Mouse (Mus musculus) neutrophil, adult 5-6 weeks (primary cell): ENCODE results near the gene Sec24a. TPM values are rescaled to one million over a fixed set of nuclear protein-coding genes. Genes with fewer than 3 reads are reported as not detected.

Source experiments
- ATAC-seq: fragments of 151-379, 151-347 bp; 2 replicates; pipeline ENCODE4 v1.8.0; 2017; ENCODE audit warnings: mild to moderate bottlenecking, moderate TSS enrichment; ENCODE audit not compliant: insufficient number of reproducible peaks, poor library complexity, low FRiP score, severe bottlenecking; ENCODE audit errors: extremely low read depth
- total RNA-seq: library from RNA; stranded (forward); fragments of 200-1000 nt; gene quantifications from 2 replicates; pipeline ENCODE4 v1.2.3, GENCODE M21; 2017

Sec24a gene
- total RNA-seq, 1 experiment from 2014 or later, result 9.9 TPM

DNA sequence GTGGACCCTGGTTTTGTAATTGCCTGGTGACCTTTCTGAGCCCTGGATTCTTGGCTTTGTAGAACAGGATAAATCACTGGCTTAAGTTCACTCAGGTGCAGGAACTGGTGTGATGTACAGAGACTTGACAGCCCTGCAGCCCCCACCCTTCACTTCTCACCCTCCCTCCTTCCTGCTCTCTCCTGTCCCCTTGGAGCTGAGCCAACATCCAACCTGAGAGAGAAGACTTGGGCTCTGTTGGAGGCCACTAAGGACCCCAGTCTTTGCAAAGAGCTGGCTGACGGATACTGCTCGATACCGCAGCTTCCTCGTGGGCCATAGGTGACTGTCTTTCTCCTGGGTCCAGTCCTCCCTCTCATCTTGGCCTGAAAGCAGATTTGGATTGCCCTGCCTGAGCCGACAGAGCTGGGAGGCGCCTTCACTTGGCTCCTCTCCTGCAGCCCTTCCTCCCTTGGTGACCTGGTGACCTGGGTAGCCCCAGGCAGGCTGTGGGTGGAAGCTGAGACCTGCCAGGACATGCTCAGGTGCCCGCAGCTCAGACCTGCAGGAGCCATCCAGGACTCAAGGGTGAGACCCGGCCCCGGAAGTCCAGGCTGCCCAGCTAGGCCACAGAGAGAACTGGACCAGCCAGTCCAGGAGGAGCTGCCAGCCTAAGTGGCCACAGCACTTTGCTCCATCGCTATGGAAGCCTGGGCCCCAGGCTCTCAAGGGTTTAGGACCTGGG is 106.5 kb downstream of the Sec24a start:
- ATAC-seq, result no peak

DNA sequence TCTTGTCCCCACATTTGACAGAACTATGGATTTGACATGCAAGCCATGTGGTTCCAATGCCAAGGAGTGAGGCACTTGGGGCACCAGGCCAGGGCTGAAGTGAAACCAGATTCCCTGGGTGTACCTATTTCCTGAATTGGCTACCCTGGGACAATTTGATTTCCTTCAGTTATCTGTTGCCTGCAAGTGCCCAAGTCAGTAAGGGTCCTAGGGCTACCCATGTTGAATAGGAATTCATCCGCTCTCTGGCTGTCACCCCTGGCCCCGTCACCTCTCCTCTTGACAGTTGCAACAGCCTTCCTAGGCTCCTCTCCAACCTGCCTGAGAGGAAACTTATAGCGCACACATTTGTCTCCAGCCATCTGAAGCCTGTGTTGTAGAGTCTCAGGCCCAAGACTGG is 108.5 kb downstream of the Sec24a start:
- no peak for ATAC-seq

DNA sequence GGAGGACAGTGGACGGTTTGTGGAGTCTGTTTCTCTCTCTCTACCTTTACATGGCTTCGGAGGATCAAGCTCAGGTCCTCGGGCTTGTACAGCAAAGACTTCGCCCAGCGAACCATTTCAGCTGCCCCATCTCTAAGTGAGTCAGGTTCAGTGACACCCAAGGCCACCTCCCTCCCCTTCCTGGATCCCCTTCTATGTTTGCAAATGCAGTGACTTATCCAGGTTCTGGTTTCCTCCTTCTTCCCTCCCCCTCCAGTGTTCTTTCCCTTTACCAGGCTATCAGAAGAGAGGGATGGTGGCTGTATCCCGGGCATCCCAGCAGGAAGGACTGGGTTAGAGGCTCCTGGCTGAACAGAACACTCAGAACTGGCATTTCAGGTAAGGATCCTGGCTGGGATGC is 109.7 kb downstream of the Sec24a start:
- no peak for ATAC-seq

DNA sequence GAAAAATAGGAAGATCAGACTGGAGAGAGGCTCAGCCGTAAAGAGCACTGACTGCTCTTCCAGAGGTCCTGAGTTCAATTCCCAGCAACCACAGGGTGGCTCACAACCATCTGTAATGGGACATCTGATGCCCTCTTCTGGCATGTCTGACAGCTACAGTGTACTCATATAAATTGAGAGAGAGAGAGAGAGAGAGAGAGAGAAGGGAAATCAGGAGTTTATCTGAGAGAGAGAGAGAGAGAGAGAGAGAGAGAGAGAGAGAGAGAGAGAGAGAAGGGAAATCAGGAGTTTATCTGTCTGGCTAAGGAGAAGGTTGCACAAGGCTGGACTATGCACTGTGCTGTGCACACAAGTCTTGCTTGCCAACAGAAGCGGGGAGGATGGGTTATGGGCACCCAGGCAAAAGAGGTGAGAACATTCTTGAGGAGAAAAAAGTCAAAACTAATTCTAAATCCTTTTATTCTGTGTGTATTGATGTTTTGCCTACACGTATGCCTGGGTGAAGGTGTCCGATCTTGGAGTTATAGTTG is 110.5 kb downstream of the Sec24a start:
- no peak for ATAC-seq

DNA sequence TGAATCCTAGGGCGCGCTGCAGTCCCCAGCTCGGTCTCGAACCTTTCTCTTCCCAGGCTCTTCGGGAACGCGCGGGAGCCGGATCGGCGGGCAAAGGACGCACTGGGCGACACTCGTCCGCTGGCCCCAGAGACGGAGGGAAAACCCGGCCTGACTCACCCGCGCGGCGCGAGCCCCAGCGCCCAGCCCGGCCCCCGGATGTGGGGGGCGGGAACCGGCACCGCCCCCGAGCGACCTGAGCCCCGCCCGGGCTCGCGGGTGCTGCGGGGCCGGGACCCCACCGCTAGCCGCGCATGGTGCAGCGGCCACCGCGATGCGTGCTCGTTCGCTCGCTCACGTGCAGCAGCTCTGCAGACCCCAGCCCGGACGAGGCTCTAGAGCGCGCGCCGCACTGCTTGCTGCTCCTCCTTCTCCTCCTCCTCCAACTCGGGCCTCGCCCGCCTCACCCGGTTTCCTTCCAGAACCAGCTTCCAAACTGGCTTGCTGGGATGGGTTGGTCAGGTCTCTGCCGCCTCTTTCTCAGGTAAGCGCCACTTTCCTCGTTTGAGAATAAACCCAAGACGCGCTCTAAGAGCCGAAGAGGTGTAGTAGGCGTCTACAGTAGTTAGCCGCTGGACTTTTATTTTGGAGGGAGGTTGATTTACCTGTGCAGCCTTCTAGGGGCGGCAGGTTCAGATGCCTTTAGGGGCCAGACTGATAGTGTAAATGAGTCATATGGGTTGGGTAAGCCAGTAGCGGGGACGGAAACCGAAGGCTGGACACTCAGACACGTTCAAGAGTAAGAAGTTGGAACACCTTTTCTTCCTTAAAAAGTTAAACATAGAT is 112.5 kb downstream of the Sec24a start, which contains the start of the genes N4bp3 and D930048N14Rik:
Gene N4bp3, minus strand, starts transcription at position 152 of the 825 bp plus-strand sequence.
Gene D930048N14Rik, plus strand, starts transcription at position 264 of the 825 bp plus-strand sequence.
- peak; percentile 18; the same call in 1 of the 2 replicates for ATAC-seq

DNA sequence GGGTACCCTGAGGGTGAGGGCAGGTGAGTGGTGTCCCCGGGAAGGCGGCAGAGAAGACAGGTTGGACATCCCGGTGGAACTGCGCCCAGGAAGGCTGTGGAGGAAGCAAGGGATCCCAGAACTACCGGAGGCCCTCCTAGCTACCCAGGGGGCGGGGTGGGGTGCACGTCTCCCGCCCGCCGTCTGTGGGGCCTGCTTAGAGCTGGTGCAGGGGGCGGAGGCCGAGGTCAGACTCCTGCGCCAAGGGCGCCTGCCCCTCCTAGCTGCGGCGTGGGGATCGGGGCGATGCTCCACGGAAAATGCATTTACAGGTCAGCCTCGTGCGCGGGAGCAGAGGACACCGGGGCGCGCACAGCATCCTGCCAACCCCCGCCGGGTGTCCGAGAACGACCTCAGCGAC is 113.2 kb downstream of the Sec24a start:
- no peak for ATAC-seq

DNA sequence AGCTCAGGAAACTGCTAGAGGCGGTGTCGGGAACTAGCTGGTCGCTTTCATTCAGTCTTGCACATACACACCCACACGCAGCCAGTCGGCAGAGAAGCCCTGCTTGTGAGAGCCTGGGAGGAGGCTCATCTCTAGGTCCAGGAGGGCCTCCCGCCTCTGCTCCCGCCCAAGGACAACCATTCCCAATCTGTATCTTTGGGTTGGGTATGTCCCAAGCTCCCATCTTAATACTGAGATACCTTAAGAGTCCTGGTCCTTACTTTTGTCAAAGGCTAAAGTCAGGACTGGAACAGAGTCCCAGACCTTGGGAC is 113.6 kb downstream of the Sec24a start:
- ATAC-seq, result no peak

DNA sequence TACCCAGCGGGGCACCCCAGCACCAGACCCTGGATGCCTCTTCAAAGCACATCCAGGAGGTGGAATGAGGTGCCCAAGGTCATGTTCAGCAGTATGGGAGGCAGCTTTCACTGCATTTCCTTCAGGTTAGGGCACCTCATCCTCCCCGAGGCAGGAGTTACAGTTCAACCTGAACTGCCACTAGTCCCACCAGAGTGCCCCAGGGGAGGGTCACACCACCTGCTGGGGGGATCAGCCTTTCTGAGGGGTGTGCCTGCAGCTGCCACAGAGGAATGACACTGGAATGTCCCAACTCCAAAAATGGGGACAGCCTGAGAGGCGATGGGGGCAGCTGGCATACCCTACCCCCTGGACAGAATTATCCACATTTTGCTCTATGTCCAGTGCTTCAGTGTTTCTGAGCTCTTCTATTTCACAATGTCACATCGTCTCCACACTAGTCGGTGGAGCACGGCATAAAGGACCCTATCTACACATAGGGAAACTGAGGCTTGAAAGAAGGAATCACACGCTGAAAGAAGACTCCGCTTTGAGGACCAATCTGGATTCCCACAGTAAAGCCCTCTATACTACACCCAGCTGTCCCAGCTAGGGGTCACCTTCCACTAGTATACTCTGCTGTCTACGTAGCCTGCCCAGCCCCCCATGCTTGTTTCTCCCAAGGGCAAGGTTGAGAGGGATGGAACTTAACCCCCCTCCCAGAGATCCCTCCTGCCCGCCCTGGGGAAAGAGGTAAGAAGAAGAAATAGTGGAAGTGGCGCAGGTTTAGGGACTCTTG is 114.1 kb downstream of the Sec24a start:
- no peak for ATAC-seq

DNA sequence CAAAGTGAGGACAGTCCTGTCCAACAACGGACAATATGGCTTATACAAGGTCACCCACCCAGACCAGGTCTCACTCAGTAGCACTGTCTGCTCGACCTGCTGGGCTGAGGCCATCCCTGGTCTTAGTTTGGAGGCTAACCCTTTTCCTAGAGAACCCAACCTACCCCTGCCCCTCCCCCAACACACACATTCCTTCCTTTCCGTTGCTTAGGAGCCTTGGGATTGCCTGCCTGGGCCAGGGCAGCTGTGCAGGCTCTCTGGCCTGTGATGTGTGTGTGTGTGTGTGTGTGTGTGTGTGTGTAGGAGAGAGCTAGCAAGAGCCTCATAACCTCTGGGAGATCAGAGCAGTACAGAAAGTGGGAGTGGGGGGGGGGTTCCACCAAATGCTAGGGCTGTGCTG is 114.9 kb downstream of the Sec24a start:
- ATAC-seq, result no peak

DNA sequence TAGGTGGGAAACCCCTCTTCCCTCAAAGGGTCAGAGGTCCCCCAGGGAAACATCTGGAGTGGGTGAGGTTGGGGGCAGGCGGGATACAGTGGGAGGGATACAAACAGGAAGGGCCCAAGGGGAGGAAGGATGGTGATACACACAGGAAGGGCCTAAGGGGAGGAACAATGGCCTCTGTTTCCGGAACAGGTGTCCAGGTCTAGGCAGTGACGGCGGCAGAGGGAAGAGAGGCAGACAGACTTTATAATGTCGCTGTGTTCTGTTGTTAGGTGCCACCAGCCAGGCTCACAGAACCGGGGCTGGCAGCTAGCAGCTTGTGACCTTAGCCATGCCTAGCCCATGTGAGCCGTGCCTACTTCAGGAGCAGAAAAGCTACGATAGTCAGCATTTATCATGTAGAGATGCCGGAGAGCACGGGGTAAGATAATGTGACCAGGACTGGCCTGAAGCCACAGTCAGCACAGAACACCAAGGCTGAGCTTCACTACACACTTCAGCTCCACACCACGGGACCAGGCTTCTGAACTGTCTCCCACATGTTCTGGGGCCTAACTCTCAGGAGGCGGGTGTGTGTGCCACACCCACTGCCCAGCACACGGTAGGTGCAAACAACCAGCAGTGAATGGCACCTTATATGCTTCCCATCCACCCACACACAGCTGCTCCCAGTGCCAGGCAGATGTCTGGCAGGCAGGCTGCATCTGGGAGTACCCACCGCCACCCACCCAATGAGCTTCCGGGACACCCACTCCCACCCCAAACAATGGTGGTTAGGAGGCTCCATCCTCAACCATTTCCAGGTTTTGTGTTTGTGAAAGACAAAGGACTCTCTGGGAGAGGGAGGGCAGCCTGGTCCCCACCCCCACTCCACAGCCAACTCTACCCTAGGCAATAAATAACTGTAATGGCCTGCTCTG is 116.4 kb downstream of the Sec24a start:
- no peak for ATAC-seq

DNA sequence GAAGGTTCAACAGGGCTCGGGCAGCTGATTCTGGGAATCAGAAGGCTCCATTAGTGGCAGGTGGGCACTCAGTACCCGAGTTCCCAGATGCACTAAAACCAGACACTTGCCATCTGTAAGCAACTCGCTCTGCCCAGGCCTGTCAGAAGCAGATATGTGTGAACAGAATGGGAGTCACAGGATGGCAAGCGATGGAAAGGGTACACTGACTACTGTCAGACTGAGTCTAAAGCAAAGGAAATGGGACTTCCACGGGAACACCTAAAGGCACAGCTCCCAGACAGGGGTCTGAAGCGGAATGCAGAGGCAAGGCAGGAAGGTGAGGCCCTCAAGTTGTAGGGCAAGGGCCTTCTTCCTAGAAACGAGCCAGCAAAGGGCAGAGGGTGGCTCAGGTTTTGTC is 117.2 kb downstream of the Sec24a start:
- no peak for ATAC-seq

DNA sequence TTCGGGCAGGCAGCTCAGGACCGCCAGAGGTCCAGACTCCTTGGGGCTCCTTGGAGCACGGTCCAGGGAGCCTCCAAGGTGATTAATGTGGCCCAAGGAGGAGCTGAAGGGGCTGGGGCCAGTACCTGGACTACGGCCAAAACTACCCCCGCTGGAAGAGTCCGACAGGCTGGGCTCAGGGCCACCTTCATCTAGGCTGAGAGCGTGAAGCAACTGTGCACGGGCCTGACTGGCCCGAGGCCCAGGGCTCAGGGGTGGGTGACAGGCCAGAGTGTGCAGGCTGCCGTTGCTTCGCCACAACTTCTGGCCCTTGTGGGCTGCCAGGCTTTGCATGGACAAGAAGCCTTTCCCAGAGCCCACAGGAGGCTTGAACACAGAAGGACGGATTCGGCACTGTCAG is 118.1 kb downstream of the Sec24a start:
- ATAC-seq, result no peak

DNA sequence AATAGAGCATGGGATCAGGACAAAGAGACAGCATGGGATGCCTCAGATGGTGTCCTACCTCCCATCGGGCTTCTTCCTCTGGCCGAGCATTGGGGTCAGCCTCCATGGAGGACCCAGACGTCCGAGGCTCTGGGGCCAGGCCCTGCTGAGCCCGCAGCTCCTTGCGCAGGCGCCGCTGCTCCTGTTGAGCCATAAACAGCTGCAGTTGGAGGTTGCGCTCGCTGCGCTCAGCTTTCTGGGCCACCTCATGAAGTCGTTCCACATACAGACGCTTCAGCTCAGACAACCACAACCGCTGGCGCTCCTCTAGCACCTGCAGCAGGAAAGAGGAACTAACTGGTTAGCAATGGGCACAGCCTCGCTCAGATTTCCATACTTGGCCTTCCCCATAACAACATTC is 119.2 kb downstream of the Sec24a start:
- ATAC-seq, result peak; percentile 87

DNA sequence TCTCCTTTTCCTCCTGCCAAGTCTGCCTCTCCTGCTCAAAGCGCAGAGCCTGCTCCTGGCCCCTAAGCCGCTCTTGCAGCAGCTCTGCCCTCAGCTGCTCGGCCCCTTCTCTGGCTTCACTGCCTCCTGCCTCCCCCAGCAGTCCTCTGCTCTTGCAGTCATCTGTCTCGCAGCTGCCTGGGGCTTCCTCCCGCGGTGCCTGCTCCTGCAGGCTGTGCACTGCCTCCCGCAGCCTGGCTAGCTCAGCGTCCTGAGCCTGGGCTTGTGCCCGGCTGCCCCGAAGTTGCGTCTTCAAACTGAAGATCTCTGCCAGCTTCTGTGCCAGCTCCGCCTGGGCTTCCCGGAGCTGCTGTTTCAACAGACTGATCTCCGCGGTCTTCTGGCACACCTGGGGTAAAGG is 119.7 kb downstream of the Sec24a start:
- ATAC-seq, result no peak

DNA sequence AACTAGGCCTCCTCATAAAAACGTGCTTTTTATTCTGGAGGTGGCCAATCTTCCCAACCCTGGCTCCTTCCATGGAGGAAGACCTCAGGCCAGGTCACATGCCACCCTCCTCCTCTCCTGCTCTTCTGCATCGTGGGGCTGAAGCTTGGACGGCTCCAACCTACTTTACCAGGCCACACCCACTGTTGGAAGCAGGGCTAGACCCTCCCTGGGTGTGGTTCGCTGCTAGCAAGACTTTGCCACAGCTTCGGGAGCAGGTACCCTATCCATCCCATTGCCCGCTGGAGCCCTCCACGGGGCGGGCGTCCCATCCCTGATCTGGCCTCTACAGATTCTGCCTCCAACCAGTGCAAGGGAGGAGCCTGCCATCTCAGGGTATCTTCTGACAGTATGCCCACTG is 120.2 kb downstream of the Sec24a start:
- ATAC-seq, result no peak
